Mouse (Mus musculus): ENCODE measurements at regions not wholly inside any gene's neighbourhood (a gene's known extent, or its start where the extent isn't known, plus 50 kb on each side); places are given as distances from the start of the nearest gene placed in this dataset.

- 18% methylated on average over 14 of the region's 14 CpGs for WGBS
- peak; percentile 13 for DNase-seq (ENCODE audit: low read depth, low spot score)
Measured at GRCm38 (mm10) chr13:52154844-52155587, 308.5 kb downstream of the Gadd45g start.

- peak; percentile 21 for DNase-seq (ENCODE audit: low read depth, low spot score)
- 8% methylated on average over 8 of the region's 8 CpGs for WGBS
Measured at GRCm38 (mm10) chr13:52155588-52156086, 309.2 kb downstream of the Gadd45g start.

- DNase-seq (ENCODE audit: low read depth, low spot score), result no peak
- 91% methylated on average over 7 of the region's 7 CpGs for WGBS
Measured at GRCm38 (mm10) chr13:52162676-52163075, 316.2 kb downstream of the Gadd45g start.

GRCm38 (mm10) chr13:52165531-52165930 is 319.1 kb downstream of the Gadd45g start:
- no peak for DNase-seq (ENCODE audit: low read depth, low spot score)
- 93% methylated on average over 1 of the region's 1 CpGs for WGBS

GRCm38 (mm10) chr13:52167968-52168367 is 321.5 kb downstream of the Gadd45g start:
- no peak for DNase-seq (ENCODE audit: low read depth, low spot score)
- 73% methylated on average over 5 of the region's 5 CpGs for WGBS

GRCm38 (mm10) chr13:52172706-52173346 is 326.3 kb downstream of the Gadd45g start:
- WGBS, result 52% methylated on average over 9 of the region's 9 CpGs
- no peak for DNase-seq (ENCODE audit: low read depth, low spot score)

GRCm38 (mm10) chr13:52175665-52176064 is 329.2 kb downstream of the Gadd45g start:
- DNase-seq (ENCODE audit: low read depth, low spot score), result no peak
- WGBS, result 21% methylated on average over 2 of the region's 2 CpGs

- 84% methylated on average over 4 of the region's 4 CpGs for WGBS
Measured at GRCm38 (mm10) chr13:52179977-52180376, 333.5 kb downstream of the Gadd45g start.

GRCm38 (mm10) chr13:52183635-52184034 is 337.2 kb downstream of the Gadd45g start:
- 48% methylated on average over 5 of the region's 5 CpGs for WGBS
- DNase-seq (ENCODE audit: low read depth, low spot score), result no peak

More at GRCm38 (mm10) chr13:52179977-52180376, 333.5 kb downstream of the Gadd45g start:
- DNase-seq (ENCODE audit: low read depth, low spot score), result no peak

- 80% methylated on average over 1 of the region's 1 CpGs for WGBS
Measured at GRCm38 (mm10) chr13:52185574-52185973, 339.1 kb downstream of the Gadd45g start.

GRCm38 (mm10) chr13:52187841-52188604 is 341.5 kb downstream of the Gadd45g start:
- 82% methylated on average over 8 of the region's 8 CpGs for WGBS
- no peak for DNase-seq (ENCODE audit: low read depth, low spot score)

More at GRCm38 (mm10) chr13:52185574-52185973, 339.1 kb downstream of the Gadd45g start:
- no peak for DNase-seq (ENCODE audit: low read depth, low spot score)

- 79% methylated on average over 2 of the region's 2 CpGs for WGBS
Measured at GRCm38 (mm10) chr13:52188605-52189003, 342.1 kb downstream of the Gadd45g start.

GRCm38 (mm10) chr13:52189382-52189923 is 341.6 kb downstream of the Diras2 start:
- DNase-seq (ENCODE audit: low read depth, low spot score), result no peak
- WGBS, result 59% methylated on average over 10 of the region's 10 CpGs

More at GRCm38 (mm10) chr13:52188605-52189003, 342.1 kb downstream of the Gadd45g start:
- no peak for DNase-seq (ENCODE audit: low read depth, low spot score)

- WGBS, result 42% methylated on average over 9 of the region's 9 CpGs
- no peak for DNase-seq (ENCODE audit: low read depth, low spot score)
Measured at GRCm38 (mm10) chr13:52190256-52190655, 340.8 kb downstream of the Diras2 start.

GRCm38 (mm10) chr13:52190848-52191590 is 340.1 kb downstream of the Diras2 start:
- DNase-seq (ENCODE audit: low read depth, low spot score), result no peak
- 83% methylated on average over 15 of the region's 15 CpGs for WGBS

- DNase-seq (ENCODE audit: low read depth, low spot score), result no peak
- 73% methylated on average over 5 of the region's 5 CpGs for WGBS
Measured at GRCm38 (mm10) chr13:52196917-52197316, 334.2 kb downstream of the Diras2 start.

- no peak for DNase-seq (ENCODE audit: low read depth, low spot score)
- 89% methylated on average over 7 of the region's 7 CpGs for WGBS
Measured at GRCm38 (mm10) chr13:52198649-52199348, 332.3 kb downstream of the Diras2 start.

- DNase-seq (ENCODE audit: low read depth, low spot score), result no peak
- whole genome bisulfite sequencing, result 88% methylated on average over 1 of the region's 1 CpGs
Measured at GRCm38 (mm10) chr13:52202372-52202771, 328.7 kb downstream of the Diras2 start.

GRCm38 (mm10) chr13:52205951-52206350 is 325.1 kb downstream of the Diras2 start:
- DNase-seq (ENCODE audit: low read depth, low spot score), result no peak
- WGBS, result 69% methylated on average over 4 of the region's 4 CpGs
